Mouse (Mus musculus): ENCODE data around the gene Stat1.

Stat1 gene

GRCm38 (mm10) chr1:52118860-52119591, at the start of gene Stat1:
Gene Stat1 (plus strand): TSS chr1:52119440.
- peak; percentile 83 for DNase-seq (ENCODE audit: low read depth, low spot score)

GRCm38 (mm10) chr1:52079724-52080367, 39.4 kb upstream of the Stat1 start:
- no peak for DNase-seq (ENCODE audit: low read depth, low spot score)

- no peak for DNase-seq (ENCODE audit: low read depth, low spot score)
These were observed 38.9 kb upstream of the Stat1 start for GRCm38 (mm10) chr1:52080375-52080774.

- DNase-seq (ENCODE audit: low read depth, low spot score), result no peak
These were observed 33.0 kb upstream of the Stat1 start for GRCm38 (mm10) chr1:52086236-52086635.

GRCm38 (mm10) chr1:52087128-52087527, 32.1 kb upstream of the Stat1 start:
- no peak for DNase-seq (ENCODE audit: low read depth, low spot score)

- DNase-seq (ENCODE audit: low read depth, low spot score), result no peak
These were observed 30.6 kb upstream of the Stat1 start for GRCm38 (mm10) chr1:52088634-52089033.

GRCm38 (mm10) chr1:52098618-52099232, 20.5 kb upstream of the Stat1 start:
- peak; percentile 34 for DNase-seq (ENCODE audit: low read depth, low spot score)

GRCm38 (mm10) chr1:52100496-52100895, 18.7 kb upstream of the Stat1 start:
- no peak for DNase-seq (ENCODE audit: low read depth, low spot score)

GRCm38 (mm10) chr1:52102795-52103194, 16.4 kb upstream of the Stat1 start:
- DNase-seq (ENCODE audit: low read depth, low spot score), result no peak

GRCm38 (mm10) chr1:52107206-52107605, 12.0 kb upstream of the Stat1 start:
- no peak for DNase-seq (ENCODE audit: low read depth, low spot score)

GRCm38 (mm10) chr1:52111217-52111616, 8.0 kb upstream of the Stat1 start:
- DNase-seq (ENCODE audit: low read depth, low spot score), result no peak

GRCm38 (mm10) chr1:52112301-52112700, 6.9 kb upstream of the Stat1 start:
- no peak for DNase-seq (ENCODE audit: low read depth, low spot score)

GRCm38 (mm10) chr1:52113067-52113665, 6.1 kb upstream of the Stat1 start:
- DNase-seq (ENCODE audit: low read depth, low spot score), result no peak

- peak; percentile 95 for DNase-seq (ENCODE audit: low read depth, low spot score)
These were observed 5.6 kb upstream of the Stat1 start for GRCm38 (mm10) chr1:52113666-52114069.

GRCm38 (mm10) chr1:52116441-52116840, 2.8 kb upstream of the Stat1 start:
- no peak for DNase-seq (ENCODE audit: low read depth, low spot score)

GRCm38 (mm10) chr1:52117777-52118176, 1.5 kb upstream of the Stat1 start:
- DNase-seq (ENCODE audit: low read depth, low spot score), result no peak

- DNase-seq (ENCODE audit: low read depth, low spot score), result no peak
These were observed 451 bp downstream of the Stat1 start for GRCm38 (mm10) chr1:52119691-52120090.

- no peak for DNase-seq (ENCODE audit: low read depth, low spot score)
These were observed 951 bp downstream of the Stat1 start for GRCm38 (mm10) chr1:52120191-52120590.

GRCm38 (mm10) chr1:52121052-52121451, 1.8 kb downstream of the Stat1 start:
- DNase-seq (ENCODE audit: low read depth, low spot score), result no peak

GRCm38 (mm10) chr1:52124818-52125217, 5.6 kb downstream of the Stat1 start:
- DNase-seq (ENCODE audit: low read depth, low spot score), result no peak

GRCm38 (mm10) chr1:52127350-52127749, 8.1 kb downstream of the Stat1 start:
- no peak for DNase-seq (ENCODE audit: low read depth, low spot score)

GRCm38 (mm10) chr1:52129794-52130193, 10.6 kb downstream of the Stat1 start:
- DNase-seq (ENCODE audit: low read depth, low spot score), result no peak

Data from telencephalon, adult 2 months (tissue).